Mouse (Mus musculus) ES-E14 (cell line): ENCODE data around the gene Pkhd1. TPM values are rescaled to one million over a fixed set of nuclear protein-coding genes. Genes with fewer than 3 reads are reported as not detected.

Experiments
- DNase-seq: peaks from one replicate; pipeline ENCODE4 v3.0.0-alpha.2; 2013; ENCODE audit warnings: low read depth, low spot score
- H3K27ac ChIP-seq: 2 replicates; pipeline ENCODE4 v1.5.1; 2012; ENCODE audit warnings: low read depth, mild to moderate bottlenecking, low read length, moderate library complexity, mixed read lengths; ENCODE audit not compliant: poor library complexity, insufficient read depth, severe bottlenecking
- H3K36me3 ChIP-seq: 2 replicates; pipeline ENCODE4 v1.6.1; 2012; ENCODE audit warnings: mild to moderate bottlenecking, low read length, moderate library complexity, mixed read lengths; ENCODE audit not compliant: control insufficient read depth, poor library complexity, insufficient read depth, severe bottlenecking
- H3K4me1 ChIP-seq, 2 experiments: fragments of 150-350 bp in 1 of 2; sonication (generic) in 1 of 2; 2 replicates each; pipeline ENCODE4 v1.6.1; 2012; ENCODE audit warnings: low read length in 2 of 2, mild to moderate bottlenecking in 1 of 2, mixed read lengths in 1 of 2; ENCODE audit not compliant: control insufficient read depth in 2 of 2, insufficient read depth in 2 of 2, poor library complexity in 1 of 2
- H3K4me3 ChIP-seq, 2 experiments: fragments of 150-350 bp in 1 of 2; sonication (generic) in 1 of 2; 2 replicates each; pipeline ENCODE4 v1.5.1; 2012; ENCODE audit warnings: low read length in 2 of 2, low read depth in 1 of 2, mild to moderate bottlenecking in 1 of 2, mixed read lengths in 1 of 2; ENCODE audit not compliant: insufficient read depth in 1 of 2, poor library complexity in 1 of 2, severe bottlenecking in 1 of 2
- H3K9ac ChIP-seq: 2 replicates; pipeline ENCODE4 v1.6.1; 2012; ENCODE audit warnings: low read depth, mild to moderate bottlenecking, low read length, mixed read lengths; ENCODE audit not compliant: poor library complexity, insufficient read depth, severe bottlenecking
- H3K9me3 ChIP-seq: fragments of 150-350 bp; sonication (generic); 2 replicates; pipeline ENCODE4 v1.6.1; 2012; ENCODE audit warnings: low read depth, mild to moderate bottlenecking, low read length; ENCODE audit not compliant: control insufficient read depth, insufficient read depth
- CHD2 ChIP-seq: IDR thresholded peaks from 2 replicates; pipeline ENCODE4 v1.6.1; 2014; ENCODE audit warnings: mild to moderate bottlenecking, low read depth, low read length, inconsistent platforms
- HCFC1 ChIP-seq: IDR thresholded peaks from 2 replicates; pipeline ENCODE4 v1.6.1; 2012; ENCODE audit warnings: low read length, inconsistent platforms, borderline replicate concordance; ENCODE audit not compliant: insufficient read depth
- MAFK ChIP-seq: IDR thresholded peaks from 2 replicates; pipeline ENCODE4 v1.6.1; 2014; ENCODE audit warnings: mild to moderate bottlenecking, low read depth, low read length, inconsistent platforms; ENCODE audit not compliant: insufficient read depth
- ZC3H11A ChIP-seq: IDR thresholded peaks from 2 replicates; pipeline ENCODE4 v1.6.1; 2012; ENCODE audit warnings: low read depth, mild to moderate bottlenecking, inconsistent platforms, low read length, borderline replicate concordance
- ZNF384 ChIP-seq: IDR thresholded peaks from 2 replicates; pipeline ENCODE4 v1.6.1; 2012; ENCODE audit warnings: low read depth, low read length, inconsistent platforms
- in situ Hi-C, 2 experiments: fragments of 600-800 bp; cut with MboI; formaldehyde crosslinking; loops; one replicate each; pipeline ENCODE4 v1.15.1; 2025; ENCODE audit warnings: low sequenced_read_pairs in 2 of 2, inconsistent platforms in 1 of 2; ENCODE audit not compliant: unreplicated experiment in 2 of 2
- total RNA-seq: library from RNA; depleted of rRNA; stranded (reverse); fragments of 300-350 nt; gene quantifications from 2 replicates; pipeline ENCODE4 v1.2.3, GENCODE M21; 2012

Pkhd1 gene
- total RNA-seq, 1 experiment: 2.0 TPM

- in situ Hi-C loops: no loop called here
- Histone ChIP-seq H3K4me1 (no peaks in the 10 kb centered on the region), H3K9me3 (no peaks in the 10 kb centered on the region), H3K27ac (no peak overlapping the region), H3K9ac (no peak overlapping the region), H3K36me3 (no peaks in the 10 kb centered on the region), H3K4me3 (no peak overlapping the region)
- no peak for DNase-seq
- TF ChIP-seq HCFC1: no peak
- no peak for TF ChIP-seq ZC3H11A
- TF ChIP-seq MAFK: no peak
- no peak for TF ChIP-seq ZNF384
Observed at GRCm38 (mm10) chr1:20260403-20260802, 357.5 kb downstream of the Pkhd1 start.

- H3K27ac ChIP-seq: no peak overlapping the region
Observed at GRCm38 (mm10) chr1:20248169-20248568, 369.7 kb downstream of the Pkhd1 start.

GRCm38 (mm10) chr1:20216681-20217080, 401.2 kb downstream of the Pkhd1 start:
- H3K4me1 ChIP-seq: no peaks in the 10 kb centered on the region
- no peaks in the 10 kb centered on the region for H3K36me3 ChIP-seq
- in situ Hi-C loops: no loop called here
- H3K27ac ChIP-seq: no peak overlapping the region
- H3K4me3 ChIP-seq: no peak overlapping the region
- TF ChIP-seq CHD2: no peak
- TF ChIP-seq ZNF384: no peak
- no peak for TF ChIP-seq HCFC1
- no peak for TF ChIP-seq MAFK
- no peak for TF ChIP-seq ZC3H11A
- DNase-seq: no peak
- no peaks in the 10 kb centered on the region for H3K9me3 ChIP-seq
- no peak overlapping the region for H3K9ac ChIP-seq

More at GRCm38 (mm10) chr1:20248169-20248568, 369.7 kb downstream of the Pkhd1 start:
- in situ Hi-C loops: no loop called here
- H3K4me1 ChIP-seq: no peaks in the 10 kb centered on the region
- TF ChIP-seq HCFC1 (no peak), MAFK (no peak), ZNF384 (no peak), ZC3H11A (no peak), CHD2 (no peak)
- no peak for DNase-seq
- no peaks in the 10 kb centered on the region for H3K36me3 ChIP-seq
- no peak overlapping the region for H3K4me3 ChIP-seq
- H3K9me3 ChIP-seq: no peaks in the 10 kb centered on the region
- H3K9ac ChIP-seq: no peak overlapping the region

- no peak overlapping the region for H3K27ac ChIP-seq
- H3K36me3 ChIP-seq: no peaks in the 10 kb centered on the region
- no peak overlapping the region for H3K9ac ChIP-seq
- no peaks in the 10 kb centered on the region for H3K4me1 ChIP-seq
- no peaks in the 10 kb centered on the region for H3K9me3 ChIP-seq
- DNase-seq: no peak
- no peak overlapping the region for H3K4me3 ChIP-seq
- in situ Hi-C loops: no loop called here
- no peak for TF ChIP-seq ZC3H11A
- no peak for TF ChIP-seq ZNF384
- TF ChIP-seq HCFC1: no peak
- no peak for TF ChIP-seq MAFK
- TF ChIP-seq CHD2: no peak
Observed at GRCm38 (mm10) chr1:20190444-20190843, 427.4 kb downstream of the Pkhd1 start.

- Histone ChIP-seq H3K4me3 (no peak overlapping the region), H3K4me1 (no peaks in the 10 kb centered on the region), H3K9me3 (no peaks in the 10 kb centered on the region), H3K9ac (no peak overlapping the region), H3K36me3 (no peaks in the 10 kb centered on the region), H3K27ac (no peak overlapping the region)
- in situ Hi-C loops: no loop called here
- TF ChIP-seq MAFK: no peak
- no peak for TF ChIP-seq CHD2
- no peak for TF ChIP-seq ZC3H11A
- TF ChIP-seq HCFC1: no peak
- no peak for TF ChIP-seq ZNF384
- no peak for DNase-seq
Observed at GRCm38 (mm10) chr1:20180157-20180556, 437.7 kb downstream of the Pkhd1 start.
